Mouse (Mus musculus) spleen, adult 2 months (tissue): ENCODE results near the gene Adamts13.

ENCODE experiments used
- CTCF ChIP-seq: fragments of 200-500 bp; IDR thresholded peaks from 2 replicates; pipeline ENCODE4 v1.5.1; 2011; ENCODE audit warnings: mild to moderate bottlenecking, inconsistent platforms; ENCODE audit not compliant: insufficient read depth, insufficient read length, insufficient replicate concordance; ENCODE audit errors: extremely low read depth
- POLR2A ChIP-seq: fragments of 200-500 bp; IDR thresholded peaks from 2 replicates; pipeline ENCODE4 v1.6.1; 2011; ENCODE audit warnings: low read depth, low read length, inconsistent platforms

DNA sequence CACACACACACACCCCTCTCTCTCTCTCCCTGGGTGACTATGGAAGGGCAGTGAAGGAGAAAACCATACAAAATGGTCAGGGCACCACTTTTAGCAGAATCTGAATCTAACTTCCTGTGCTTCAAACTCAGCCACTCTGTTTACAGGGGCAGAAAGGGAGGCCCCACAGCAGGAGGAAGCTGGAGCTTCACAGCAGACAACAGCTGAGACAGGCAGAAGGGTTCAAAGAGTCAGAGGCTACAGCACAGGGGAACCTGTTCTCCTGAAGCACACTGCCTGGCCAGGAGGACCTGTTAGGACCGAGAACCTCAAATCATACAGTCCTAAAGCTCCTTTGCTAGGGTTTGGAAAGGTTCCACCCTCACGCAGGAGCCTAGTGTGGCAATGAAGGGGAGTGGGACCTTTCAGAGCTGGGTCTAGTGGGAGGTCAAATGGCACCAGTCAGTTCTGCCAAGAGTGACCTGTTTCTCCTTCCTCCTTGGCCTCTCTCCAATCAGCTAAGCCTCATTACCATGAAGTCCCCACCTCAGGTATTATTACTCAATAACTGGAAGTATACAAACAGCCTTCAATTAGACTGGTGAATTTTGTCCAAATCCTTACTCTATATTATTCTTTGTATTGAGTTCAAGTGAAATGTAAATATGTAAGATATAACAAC is 18.4 kb upstream of the Adamts13 start:
- no peak for TF ChIP-seq CTCF
- TF ChIP-seq POLR2A, result no peak
